Mouse (Mus musculus) CH12.LX (cell line): ENCODE data around the gene Sav1. TPM values are rescaled to one million over a fixed set of nuclear protein-coding genes. Genes with fewer than 3 reads are reported as not detected.

Experiments
- DNase-seq: peaks from one replicate; pipeline ENCODE4 v3.0.0-alpha.2; 2013; ENCODE audit errors: extremely low read depth
- H3K27ac ChIP-seq: 2 replicates; pipeline ENCODE4 v1.5.1; 2012; ENCODE audit warnings: low read depth, mild to moderate bottlenecking, control low read depth, moderate library complexity; ENCODE audit not compliant: insufficient read depth
- H3K27me3 ChIP-seq: replicated peaks from 2 replicates; pipeline ENCODE3; 2012; ENCODE audit warnings: inconsistent platforms
- H3K36me3 ChIP-seq, 2 experiments: replicated peaks in 1 of 2; 2 replicates each; pipeline versions ENCODE3 to v1.6.1; 2012; ENCODE audit warnings: inconsistent platforms in 1 of 2, low read length in 1 of 2, mild to moderate bottlenecking in 1 of 2, mixed read lengths in 1 of 2, moderate library complexity in 1 of 2; ENCODE audit not compliant: control insufficient read depth in 1 of 2, insufficient read depth in 1 of 2
- H3K4me1 ChIP-seq, 2 experiments: 2 replicates each; pipeline ENCODE4 v1.6.1; 2012; ENCODE audit warnings: inconsistent platforms in 1 of 2, moderate library complexity in 1 of 2; ENCODE audit not compliant: insufficient read depth in 2 of 2, control insufficient read depth in 1 of 2
- H3K4me2 ChIP-seq: 2 replicates; pipeline ENCODE4 v1.6.1; 2012; ENCODE audit warnings: low read depth, mild to moderate bottlenecking, control low read depth; ENCODE audit not compliant: poor library complexity, insufficient read depth, severe bottlenecking
- H3K4me3 ChIP-seq, 3 experiments: fragments of 150-350 bp in 1 of 3; sonication (generic) in 1 of 3; replicated peaks in 1 of 3; 2 replicates each; pipeline versions ENCODE3 to v1.5.1; 2011 to 2012; ENCODE audit warnings: low read depth in 2 of 3, low read length in 2 of 3, mild to moderate bottlenecking in 2 of 3, moderate library complexity in 2 of 3, control low read depth in 1 of 3, improper control_type of control experiment in 1 of 3, inconsistent platforms in 1 of 3, mixed read lengths in 1 of 3; ENCODE audit not compliant: poor library complexity in 1 of 3
- H3K79me2 ChIP-seq: replicated peaks from 2 replicates; pipeline ENCODE4 v1.6.1; 2012; ENCODE audit warnings: mild to moderate bottlenecking, moderate library complexity; ENCODE audit not compliant: control insufficient read depth, poor library complexity, insufficient read depth, severe bottlenecking; ENCODE audit errors: extremely low read depth
- H3K9ac ChIP-seq: 2 replicates; pipeline ENCODE4 v1.6.1; 2012; ENCODE audit warnings: low read depth, mild to moderate bottlenecking, control low read depth, moderate library complexity; ENCODE audit not compliant: insufficient read depth
- H3K9me3 ChIP-seq: replicated peaks from 2 replicates; pipeline ENCODE3; 2012; ENCODE audit warnings: low read length, inconsistent platforms, mixed read lengths
- BHLHE40 ChIP-seq: IDR thresholded peaks from 2 replicates; pipeline ENCODE4 v1.6.1; 2011; ENCODE audit warnings: mild to moderate bottlenecking, low read depth, low read length, improper control_type of control experiment
- CHD1 ChIP-seq: IDR thresholded peaks from 2 replicates; pipeline ENCODE4 v1.6.1; 2012; ENCODE audit warnings: low read depth, low read length, improper control_type of control experiment, inconsistent platforms
- CTCF ChIP-seq, 2 experiments: IDR thresholded peaks in 1 of 2; conservative IDR thresholded peaks in 1 of 2; 2 replicates each; pipeline ENCODE4 v1.5.1; 2011 to 2012; ENCODE audit warnings: low read depth in 2 of 2, low read length in 2 of 2, improper control_type of control experiment in 1 of 2, inconsistent platforms in 1 of 2, mild to moderate bottlenecking in 1 of 2, moderate library complexity in 1 of 2
- NRF1 ChIP-seq: IDR thresholded peaks from 2 replicates; pipeline ENCODE4 v1.6.1; 2014; ENCODE audit warnings: low read depth, mild to moderate bottlenecking, inconsistent platforms, low read length, improper control_type of control experiment, moderate library complexity
- RAD21 ChIP-seq: IDR thresholded peaks from 2 replicates; pipeline ENCODE4 v1.6.1; 2011; ENCODE audit warnings: low read depth, mild to moderate bottlenecking, low read length, improper control_type of control experiment, moderate library complexity
- SIN3A ChIP-seq: IDR thresholded peaks from 2 replicates; pipeline ENCODE4 v1.6.1; 2012; ENCODE audit warnings: low read length, improper control_type of control experiment, inconsistent platforms
- SMC3 ChIP-seq: IDR thresholded peaks from 2 replicates; pipeline ENCODE4 v1.6.1; 2011; ENCODE audit warnings: low read depth, low read length, improper control_type of control experiment
- UBTF ChIP-seq: IDR thresholded peaks from 2 replicates; pipeline ENCODE4 v1.6.1; 2012; ENCODE audit warnings: low read depth, mild to moderate bottlenecking, inconsistent platforms, low read length, improper control_type of control experiment, moderate library complexity
- ZKSCAN1 ChIP-seq: IDR thresholded peaks from 2 replicates; pipeline ENCODE4 v1.6.1; 2012; ENCODE audit warnings: low read depth, inconsistent platforms, low read length, improper control_type of control experiment, borderline replicate concordance
- dilution Hi-C: fragments of 300-500 bp; cut with MboI; formaldehyde crosslinking; loops from 2 replicates; pipeline ENCODE4 v1.14.3; 2020; ENCODE audit warnings: low sequenced_read_pairs; ENCODE audit not compliant: extremely low pct_unique_long_range_greater_than_20kb, extremely low pct_ligation_motif_present
- in situ Hi-C: fragments of 300-500 bp; cut with MboI; formaldehyde crosslinking; loops from 3 replicates; pipeline ENCODE4 v1.14.3; 2019; ENCODE audit warnings: low sequenced_read_pairs, low pct_ligation_motif_present, low pct_unique_long_range_greater_than_20kb, mixed read lengths
- polyA plus RNA-seq: library from polyadenylated mRNA; unstranded; fragments of >175 nt; gene quantifications from 2 replicates; pipeline ENCODE4 v1.2.1, GENCODE M21; 2012; ENCODE audit warnings: low read depth; ENCODE audit not compliant: insufficient read length
- total RNA-seq, 2 experiments: library from RNA; depleted of rRNA; stranded (reverse); fragments of 300-350 nt in 1 of 2; fragments of >200 nt in 1 of 2; gene quantifications; 2 replicates each; pipeline ENCODE4 v1.2.3; 2012 to 2014

The Sav1 gene
- total and polyA plus RNA-seq, 3 experiments: 13.7 to 31.7 (median 28.1) TPM

- peaks cover 20% of the 10 kb centered on the region for H3K79me2 ChIP-seq
- H3K27ac ChIP-seq: no peak overlapping the region
- peaks cover 0 to 31% of the 10 kb centered on the region in 2 experiments; a peak in 2 of 4 replicates for H3K4me1 ChIP-seq
- dilution Hi-C loops (no loop called here), in situ Hi-C loops (no loop called here)
- H3K4me3 ChIP-seq: peak overlapping the region; percentile 69 to 97 (median 85)
- H3K9ac ChIP-seq: peak overlapping the region; percentile 88
- peak overlapping the region; percentile 100 for H3K4me2 ChIP-seq
- DNase-seq: no peak
- H3K36me3 ChIP-seq: peaks cover 29 to 35% of the 10 kb centered on the region in 2 experiments
- no peaks in the 10 kb centered on the region for H3K9me3 ChIP-seq
- TF ChIP-seq SIN3A: peak; percentile 1; the same call in 1 of the 2 replicates
- TF ChIP-seq CTCF (conservative IDR thresholded peaks at IDR 0.05 in 1 of 2, IDR thresholded peaks at IDR 0.05 in 1 of 2; ENCODE audit: low read depth in 2 of 2, low read length in 2 of 2): no peak
- H3K27me3 ChIP-seq: no peaks in the 10 kb centered on the region
These were observed 1.3 kb downstream of the Sav1 start for GRCm38 (mm10) chr12:69985546-69985945.

- Histone ChIP-seq H3K27me3 (no peaks in the 10 kb centered on the region), H3K36me3 (peaks cover 34 to 47% of the 10 kb centered on the region in 2 experiments), H3K9me3 (no peaks in the 10 kb centered on the region), H3K4me3 (no peak overlapping the region), H3K4me1 (peaks cover 0 to 52% of the 10 kb centered on the region in 2 experiments; a peak in 2 of 4 replicates), H3K27ac (no peak overlapping the region), H3K79me2 (peaks cover 26% of the 10 kb centered on the region), H3K9ac (no peak overlapping the region), H3K4me2 (no peak overlapping the region)
- DNase-seq: no peak
- dilution Hi-C loops: no loop called here
- peak; percentile 49 for TF ChIP-seq SMC3
- no peak for TF ChIP-seq CHD1
- TF ChIP-seq UBTF: no peak
- peak; percentile 49 for TF ChIP-seq RAD21
- TF ChIP-seq CTCF (conservative IDR thresholded peaks at IDR 0.05 in 1 of 2, IDR thresholded peaks at IDR 0.05 in 1 of 2; ENCODE audit: low read depth in 2 of 2, low read length in 2 of 2): peak in 1 of 2 experiments; percentile 50; a peak in 2 of 4 replicates
- no peak for TF ChIP-seq NRF1
- in situ Hi-C loops: no loop called here
These were observed 3.9 kb downstream of the Sav1 start for GRCm38 (mm10) chr12:69982874-69983273.

GRCm38 (mm10) chr12:69977376-69977998 lies 9.3 kb downstream of the Sav1 start:
- H3K27me3 ChIP-seq: no peaks in the 10 kb centered on the region
- H3K36me3 ChIP-seq: peaks cover 22 to 48% of the 10 kb centered on the region in 2 experiments
- no peak overlapping the region for H3K27ac ChIP-seq
- peaks cover 18% of the 10 kb centered on the region for H3K79me2 ChIP-seq
- DNase-seq: no peak
- dilution Hi-C loops: no loop called here
- H3K4me3 ChIP-seq: no peak overlapping the region
- in situ Hi-C loops: no loop called here
- TF ChIP-seq SIN3A (no peak), UBTF (no peak), ZKSCAN1 (no peak), BHLHE40 (peak; percentile 67)
- TF ChIP-seq, all 38 proteins: peak for 1
- Histone ChIP-seq H3K4me1 (peaks cover 0 to 67% of the 10 kb centered on the region in 2 experiments; a peak in 2 of 4 replicates), H3K9me3 (no peaks in the 10 kb centered on the region), H3K4me2 (no peak overlapping the region; the same call in 1 of the 2 replicates), H3K9ac (peak overlapping the region; percentile 31)
